ENCODE assay signal across 7 mouse cellular contexts in the genomic region with DNA sequence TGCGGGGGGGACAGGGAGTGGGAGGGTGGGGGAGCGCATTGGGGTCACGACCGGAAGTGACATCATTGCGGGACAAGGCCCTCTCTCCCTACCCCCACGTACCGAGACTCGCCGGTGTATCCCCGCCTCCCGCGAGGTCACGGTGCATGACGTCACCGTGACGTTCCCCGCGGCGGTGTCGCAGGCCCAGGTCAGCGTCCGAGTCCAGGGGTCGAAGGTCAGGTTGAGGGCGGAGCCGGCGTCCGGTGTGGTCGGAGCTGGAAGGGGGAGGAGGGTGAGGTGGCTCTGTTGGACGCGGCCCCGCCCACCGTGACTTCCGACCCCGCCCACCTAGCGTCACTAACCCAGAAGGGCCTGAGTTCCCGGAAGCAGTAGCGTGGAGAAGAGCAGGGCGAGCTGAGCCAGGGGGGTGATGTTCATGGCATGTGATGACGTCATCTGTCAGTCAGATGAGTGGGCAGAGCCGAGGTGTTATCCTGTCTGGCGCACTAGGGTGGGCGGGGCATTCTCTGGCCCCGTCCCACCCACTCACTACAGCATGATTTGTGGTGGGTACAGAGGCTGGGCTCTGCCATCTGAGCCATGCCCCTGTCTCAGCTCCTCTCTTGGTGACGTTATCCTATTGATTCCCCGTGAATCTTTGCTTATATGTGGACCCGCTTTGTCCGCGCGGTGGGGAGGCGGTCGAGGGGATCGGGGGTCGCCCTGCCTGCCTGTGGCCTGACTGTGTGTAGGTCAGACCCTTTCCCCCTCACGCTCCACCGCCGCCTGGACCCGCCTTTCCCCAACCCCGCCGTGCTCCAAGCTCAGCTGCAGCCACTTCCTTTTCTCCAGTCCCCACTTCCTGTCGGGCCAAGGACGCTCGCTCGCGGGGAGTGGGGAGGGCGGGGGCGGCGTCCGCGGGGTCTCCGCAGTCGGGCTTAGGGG. TPM values are rescaled to one million over a fixed set of nuclear protein-coding genes. Genes with fewer than 3 reads are reported as not detected.
DNase-seq lines count a peak whose midpoint lies in the region; ATAC-seq and TF ChIP-seq lines count a peak whose summit lies in the region.

No protein-coding gene starts in this region.

- DNase-seq in heart, adult 8-10 months (ENCODE audit: low spot score) = peak; percentile 66
- DNase-seq in kidney, adult 8-10 months = peak; percentile 76 to 78
- peak; percentile 89 to 97 for DNase-seq in spleen, adult 2 months (ENCODE audit: low read depth in 1 of 2, low spot score in 2 of 2)

- peak overlapping the region; percentile 74 for H3K4me2 ChIP-seq in embryonic facial prominence, embryonic 15.5 days (replicated peaks)
- peak overlapping the region; percentile 65 for H3K4me2 ChIP-seq in limb, embryonic 13.5 days (replicated peaks)
- H3K4me2 ChIP-seq in midbrain, embryonic 15.5 days = peak overlapping the region; percentile 71

- peaks cover 5% of the 10 kb centered on the region for H3K4me1 ChIP-seq in bone marrow, adult 2 months (ENCODE audit: control insufficient read depth, insufficient read depth, low read length)
- H3K4me1 ChIP-seq in embryonic facial prominence, embryonic 15.5 days = peaks cover 20% of the 10 kb centered on the region
- H3K4me1 ChIP-seq in limb, embryonic 13.5 days = no peaks in the 10 kb centered on the region
- H3K4me1 ChIP-seq in midbrain, embryonic 15.5 days = peaks cover 7% of the 10 kb centered on the region; the same call in 1 of the 2 replicates
- peaks cover 8% of the 10 kb centered on the region; the same call in 1 of the 2 replicates for H3K4me1 ChIP-seq in spleen, adult 2 months (ENCODE audit: control insufficient read depth, insufficient read depth, insufficient read length)

- peak; percentile 90 for ATAC-seq in embryonic facial prominence, embryonic 15.5 days (ENCODE audit: insufficient number of reproducible peaks, low FRiP score, low TSS enrichment, low read depth)
- ATAC-seq in limb, embryonic 13.5 days (ENCODE audit: low FRiP score, low read depth) = peak; percentile 85
- peak; percentile 90 for ATAC-seq in midbrain, embryonic 15.5 days (replicated peaks)

- H3K36me3 ChIP-seq in embryonic facial prominence, embryonic 15.5 days = no peaks in the 10 kb centered on the region
- H3K36me3 ChIP-seq in limb, embryonic 13.5 days = no peaks in the 10 kb centered on the region
- H3K36me3 ChIP-seq in midbrain, embryonic 15.5 days (replicated peaks) = no peaks in the 10 kb centered on the region
- no peaks in the 10 kb centered on the region for H3K36me3 ChIP-seq in spleen, adult 2 months (ENCODE audit: control insufficient read depth, insufficient read depth, low read length)

- no peak; the same call in 1 of the 2 replicates for TF ChIP-seq POLR2A in bone marrow, adult 2 months (IDR thresholded peaks at IDR 0.05; ENCODE audit: borderline replicate concordance, control insufficient read depth, low read depth, low read length)
- no peak for TF ChIP-seq POLR2A in spleen, adult 2 months (IDR thresholded peaks at IDR 0.05; ENCODE audit: low read depth, low read length)

- H3K27ac ChIP-seq in bone marrow, adult 2 months (ENCODE audit: control insufficient read depth, insufficient read depth, low read depth, low read length, poor library complexity) = peak overlapping the region; percentile 97
- H3K27ac ChIP-seq in embryonic facial prominence, embryonic 15.5 days (replicated peaks) = peak overlapping the region; percentile 89
- peak overlapping the region; percentile 84 for H3K27ac ChIP-seq in limb, embryonic 13.5 days
- H3K27ac ChIP-seq in midbrain, embryonic 15.5 days = peak overlapping the region; percentile 93
- peak overlapping the region; percentile 78 for H3K27ac ChIP-seq in spleen, adult 2 months (ENCODE audit: insufficient read depth, low read length)

- H3K9ac ChIP-seq in embryonic facial prominence, embryonic 15.5 days = 0 out of 2 replicates have a peak overlapping the region, but pooled peaks have one; percentile 9
- peak overlapping the region; percentile 53 for H3K9ac ChIP-seq in limb, embryonic 13.5 days
- peak overlapping the region; percentile 46 for H3K9ac ChIP-seq in midbrain, embryonic 15.5 days

- no peak for TF ChIP-seq CTCF in bone marrow, adult 2 months (IDR thresholded peaks at IDR 0.05; ENCODE audit: control insufficient read depth, insufficient read depth, low read length)
- TF ChIP-seq CTCF in spleen, adult 2 months (IDR thresholded peaks at IDR 0.05; ENCODE audit: extremely low read depth, insufficient read depth, insufficient read length, insufficient replicate concordance) = no peak

- no peaks in the 10 kb centered on the region for H3K27me3 ChIP-seq in embryonic facial prominence, embryonic 15.5 days
- H3K27me3 ChIP-seq in limb, embryonic 13.5 days = no peaks in the 10 kb centered on the region
- no peaks in the 10 kb centered on the region for H3K27me3 ChIP-seq in midbrain, embryonic 15.5 days (replicated peaks)
- H3K27me3 ChIP-seq in spleen, adult 2 months (ENCODE audit: control insufficient read depth, insufficient read depth, low read length) = no peaks in the 10 kb centered on the region

- H3K4me3 ChIP-seq in bone marrow, adult 2 months (replicated peaks; ENCODE audit: control insufficient read depth, low read depth, low read length) = peak overlapping the region; percentile 77
- H3K4me3 ChIP-seq in embryonic facial prominence, embryonic 15.5 days (replicated peaks) = peak overlapping the region; percentile 66
- H3K4me3 ChIP-seq in limb, embryonic 13.5 days = peak overlapping the region; percentile 58
- peak overlapping the region; percentile 57 for H3K4me3 ChIP-seq in midbrain, embryonic 15.5 days
- H3K4me3 ChIP-seq in spleen, adult 2 months (ENCODE audit: extremely low read depth, insufficient read depth, insufficient read length) = peak overlapping the region; percentile 66

- H3K9me3 ChIP-seq in embryonic facial prominence, embryonic 15.5 days (replicated peaks) = no peaks in the 10 kb centered on the region
- no peaks in the 10 kb centered on the region for H3K9me3 ChIP-seq in limb, embryonic 13.5 days
- no peaks in the 10 kb centered on the region for H3K9me3 ChIP-seq in midbrain, embryonic 15.5 days

- 2% methylated on average over 71 of the region's 71 CpGs for WGBS in bone marrow, adult 2 months
- WGBS in embryonic facial prominence, embryonic 15.5 days = 2% methylated on average over 70 of the region's 71 CpGs
- 1% methylated on average over 65 of the region's 71 CpGs for WGBS in limb, embryonic 13.5 days
- WGBS in midbrain, embryonic 15.5 days = 3% methylated on average over 70 of the region's 71 CpGs
- whole genome bisulfite sequencing in spleen, adult 2 months = 1% methylated on average over 66 of the region's 71 CpGs

RNA-seq across cellular contexts. Expression of a gene that starts 1.0 kb away (rescaled TPM):
- 61.7 and 173 TPM in 2 replicates for polyA plus RNA-seq in bone marrow, adult 2 months (2011; ENCODE audit: insufficient read depth, insufficient read length, low replicate concordance, missing spikeins)
- 39.5 and 41.9 TPM in 2 replicates for polyA plus RNA-seq in embryonic facial prominence, embryonic 15.5 days (2015; fragmentation: Nextera tagmentation; extraction: Ambion mirVana)
- 10 to 100 TPM in 1 of 4 experiments, 1 to 10 TPM in 3; 3.8 to 11.6 (median 6.2) TPM for total RNA-seq in heart, adult 8-10 months (2022)
- polyA plus RNA-seq in limb, embryonic 13.5 days (2015; fragmentation: Nextera tagmentation; extraction: Ambion mirVana) = 36.7 and 37.3 TPM in 2 replicates
- 63.1 and 78.9 TPM in 2 replicates for polyA plus RNA-seq in midbrain, embryonic 15.5 days (2015; fragmentation: Nextera tagmentation; extraction: Ambion mirVana)
- polyA plus RNA-seq in spleen, adult 2 months (2012; rRNA removed) = 419 and 523 TPM in 2 replicates

RNA-seq across cellular contexts. Expression of a gene that starts 43.5 kb away (rescaled TPM):
- polyA plus RNA-seq in bone marrow, adult 2 months (2011; ENCODE audit: insufficient read depth, insufficient read length, low replicate concordance, missing spikeins) = not detected in 2 replicates
- not detected in 2 replicates for polyA plus RNA-seq in embryonic facial prominence, embryonic 15.5 days (2015; fragmentation: Nextera tagmentation; extraction: Ambion mirVana)
- not detected for total RNA-seq in heart, adult 8-10 months (2022)
- polyA plus RNA-seq in limb, embryonic 13.5 days (2015; fragmentation: Nextera tagmentation; extraction: Ambion mirVana) = not detected in 2 replicates
- not detected in 2 replicates for polyA plus RNA-seq in midbrain, embryonic 15.5 days (2015; fragmentation: Nextera tagmentation; extraction: Ambion mirVana)
- not detected in 2 replicates for polyA plus RNA-seq in spleen, adult 2 months (2012; rRNA removed)

RNA-seq across cellular contexts. Expression of a gene that starts 51.1 kb away (rescaled TPM):
- not detected in 2 replicates for polyA plus RNA-seq in bone marrow, adult 2 months (2011; ENCODE audit: insufficient read depth, insufficient read length, low replicate concordance, missing spikeins)
- polyA plus RNA-seq in embryonic facial prominence, embryonic 15.5 days (2015; fragmentation: Nextera tagmentation; extraction: Ambion mirVana) = 0.12 and 0.19 TPM in 2 replicates
- total RNA-seq in heart, adult 8-10 months (2022) = not detected
- 0.22 TPM in 1 of 2 replicates, not detected in the other for polyA plus RNA-seq in limb, embryonic 13.5 days (2015; fragmentation: Nextera tagmentation; extraction: Ambion mirVana)
- 0.22 TPM in 1 of 2 replicates, not detected in the other for polyA plus RNA-seq in midbrain, embryonic 15.5 days (2015; fragmentation: Nextera tagmentation; extraction: Ambion mirVana)
- not detected in 2 replicates for polyA plus RNA-seq in spleen, adult 2 months (2012; rRNA removed)

Comparison
In these comparisons a context has a peak if more than half of its experiments do, and no peak if none do; other contexts are left out.
1. Peak in every context shown above with its lines: DNase-seq, ATAC-seq, H3K4me3 ChIP-seq and H3K27ac ChIP-seq.